Mouse (Mus musculus) bone marrow, adult 2 months (tissue): Measurements from ENCODE around the gene Fosl2.

Experiments
- CTCF ChIP-seq: fragments of 200-500 bp; IDR thresholded peaks from 2 replicates; pipeline ENCODE4 v1.5.1; 2011; ENCODE audit warnings: low read length, control low read depth; ENCODE audit not compliant: control insufficient read depth, insufficient read depth
- POLR2A ChIP-seq: fragments of 200-500 bp; IDR thresholded peaks from 2 replicates; pipeline ENCODE4 v1.6.1; 2011; ENCODE audit warnings: low read depth, mild to moderate bottlenecking, control low read depth, low read length, borderline replicate concordance; ENCODE audit not compliant: control insufficient read depth

GRCm38 (mm10) chr5:32139516-32140037 lies 4.0 kb downstream of the Fosl2 start:
- TF ChIP-seq POLR2A: no peak
- no peak for TF ChIP-seq CTCF
